In the genomic region with DNA sequence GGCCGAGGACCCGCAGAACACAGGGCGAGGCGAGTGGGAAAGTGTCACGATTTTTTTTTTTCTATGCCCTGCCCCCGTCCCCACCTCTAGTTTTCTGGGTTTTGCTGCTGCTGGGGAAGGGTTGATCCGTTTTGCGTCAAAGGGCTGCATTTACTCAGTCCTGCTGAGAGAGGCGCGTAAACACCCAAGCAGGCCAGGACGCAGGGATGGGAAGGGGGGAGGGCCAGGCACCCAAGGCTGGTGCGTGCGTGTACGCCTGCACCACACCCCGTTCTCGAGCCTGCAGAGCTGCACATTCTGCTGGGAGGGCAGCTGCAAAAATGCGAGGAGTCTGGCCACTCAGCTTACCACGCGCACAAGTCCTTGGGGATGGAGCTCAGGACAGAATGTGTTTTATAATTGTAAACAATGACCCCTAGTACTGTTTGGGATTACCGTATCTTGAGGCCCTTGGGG, we compare ENCODE assay signal across 9 mouse cellular contexts. TPM values are rescaled to one million over a fixed set of nuclear protein-coding genes. Genes with fewer than 3 reads are reported as not detected.
DNase-seq lines count a peak whose midpoint lies in the region; ATAC-seq lines count a peak whose summit lies in the region.
"Had no signal": no experiment of that assay in that cellular context is flagged by ENCODE, and none has a peak within 500 bp of the region (broad histone marks: within the 10 kb centered on the region; RNA-seq: fewer than 3 reads in every experiment).

No protein-coding gene starts in this region.

- peak overlapping the region; percentile 96 for H3K4me2 ChIP-seq in forebrain, embryonic 12.5 days
- peak overlapping the region; percentile 88 for H3K4me2 ChIP-seq in heart, embryonic 16.5 days (ENCODE audit: low read depth, low read length)
- peak overlapping the region; percentile 71 for H3K4me2 ChIP-seq in liver, embryonic 13.5 days

- no peaks in the 10 kb centered on the region for H3K36me3 ChIP-seq in forebrain, embryonic 12.5 days (replicated peaks)
- no peaks in the 10 kb centered on the region for H3K36me3 ChIP-seq in heart, embryonic 16.5 days (ENCODE audit: control insufficient read depth, insufficient read depth)
- no peaks in the 10 kb centered on the region for H3K36me3 ChIP-seq in liver, embryonic 13.5 days

- no peaks in the 10 kb centered on the region for H3K9me3 ChIP-seq in forebrain, embryonic 12.5 days
- H3K9me3 ChIP-seq in heart, embryonic 16.5 days (replicated peaks; ENCODE audit: control insufficient read depth, low read length) = no peaks in the 10 kb centered on the region
- H3K9me3 ChIP-seq in liver, embryonic 13.5 days (replicated peaks) = no peaks in the 10 kb centered on the region

- H3K27me3 ChIP-seq in forebrain, embryonic 12.5 days = peaks cover 88% of the 10 kb centered on the region
- 0 out of 2 replicates have a peak, but pooled peaks cover 2% of the 10 kb centered on the region for H3K27me3 ChIP-seq in heart, embryonic 16.5 days (ENCODE audit: control insufficient read depth, insufficient read depth, low read length)
- peaks cover 98% of the 10 kb centered on the region for H3K27me3 ChIP-seq in liver, embryonic 13.5 days
- H3K27me3 ChIP-seq: Patski had no signal

- peak; percentile 89 for DNase-seq in 3T3-L1 (ENCODE audit: low read depth, low spot score)
- peak; percentile 56 to 73 for DNase-seq in adrenal gland, postnatal 4 days (ENCODE audit: low spot score in 2 of 2)
- peak; percentile 69 to 88 for DNase-seq in kidney, postnatal 25 days
- DNase-seq in liver, embryonic 13.5 days = no peak
- DNase-seq in neural tube, embryonic 10.5 days (ENCODE audit: extremely low spot score, low spot score) = peak; percentile 61
- DNase-seq in testis, postnatal 10 days (ENCODE audit: low spot score) = peak; percentile 78

- ATAC-seq in forebrain, embryonic 12.5 days (ENCODE audit: low FRiP score) = no peak
- ATAC-seq in heart, embryonic 16.5 days (replicated peaks; ENCODE audit: extremely low read depth, insufficient read depth, low FRiP score) = no peak
- no peak for ATAC-seq in liver, embryonic 13.5 days (ENCODE audit: low read depth)
- ATAC-seq: Patski had no signal

- H3K4me3 ChIP-seq in forebrain, embryonic 12.5 days (replicated peaks) = peak overlapping the region; percentile 61
- peak overlapping the region; percentile 87 for H3K4me3 ChIP-seq in heart, embryonic 16.5 days (ENCODE audit: low read length)
- peak overlapping the region; percentile 62 for H3K4me3 ChIP-seq in liver, embryonic 13.5 days (replicated peaks)

- WGBS in forebrain, embryonic 12.5 days = 0% methylated on average over 20 of the region's 20 CpGs
- under 1% methylated on average over 20 of the region's 20 CpGs for WGBS in heart, embryonic 16.5 days
- under 1% methylated on average over 20 of the region's 20 CpGs for WGBS in liver, embryonic 13.5 days (ENCODE audit: insufficient replicate concordance)

- H3K4me1 ChIP-seq in forebrain, embryonic 12.5 days = peaks cover 30% of the 10 kb centered on the region
- peaks cover 14% of the 10 kb centered on the region for H3K4me1 ChIP-seq in heart, embryonic 16.5 days (ENCODE audit: control insufficient read depth, insufficient read depth, low read length)
- H3K4me1 ChIP-seq in liver, embryonic 13.5 days (replicated peaks) = peaks cover 26% of the 10 kb centered on the region

- no peak overlapping the region for H3K27ac ChIP-seq in forebrain, embryonic 12.5 days
- H3K27ac ChIP-seq in heart, embryonic 16.5 days (ENCODE audit: low read length) = peak overlapping the region; percentile 100
- H3K27ac ChIP-seq in liver, embryonic 13.5 days = peak overlapping the region; percentile 39; the same call in 1 of the 2 replicates

- H3K9ac ChIP-seq in forebrain, embryonic 12.5 days = peak overlapping the region; percentile 60
- H3K9ac ChIP-seq in heart, embryonic 16.5 days (ENCODE audit: low read length) = peak overlapping the region; percentile 87
- peak overlapping the region; percentile 50; the same call in 1 of the 2 replicates for H3K9ac ChIP-seq in liver, embryonic 13.5 days

RNA-seq across cellular contexts. Expression of a gene that starts 2.0 kb away (rescaled TPM):
- 100 to 1,000 TPM; 248 to 278 TPM for total RNA-seq in adrenal gland, postnatal 4 days (2021)
- polyA plus RNA-seq in forebrain, embryonic 12.5 days (2016; fragmentation: Nextera tagmentation; extraction: Ambion mirVana) = 0.92 and 0.96 TPM in 2 replicates
- 2.4 and 2.5 TPM in 2 replicates for polyA plus RNA-seq in heart, embryonic 16.5 days (2015; fragmentation: Nextera tagmentation; extraction: Ambion mirVana)
- polyA plus RNA-seq in liver, embryonic 13.5 days (2015; fragmentation: Nextera tagmentation; extraction: Ambion mirVana) = 0.35 and 0.42 TPM in 2 replicates
